Mouse (Mus musculus) left cerebral cortex, adult 6 months (tissue): ENCODE measurements around the gene Ccdc182. TPM values are rescaled to one million over a fixed set of nuclear protein-coding genes. Genes with fewer than 3 reads are reported as not detected.

Experiments
- long read RNA-seq, 2 experiments: library from polyadenylated mRNA; unstranded; transcript quantifications; one replicate each; pipeline ENCODE4 v2.0.0; 2019 to 2020
- polyA plus RNA-seq: library from polyadenylated mRNA; unstranded; fragments of <200 nt; fragmentation: Nextera tagmentation; gene quantifications from 2 replicates; pipeline ENCODE4 v1.2.3, GENCODE M21; 2021

Ccdc182 gene
- not detected in 2 replicates for polyA plus RNA-seq
- long read RNA-seq, experiment 1: 0 reads
- long read RNA-seq, experiment 2: 0 reads

GRCm38 (mm10) chr11:88293631-88294393, at the start of gene Ccdc182:
Gene Ccdc182 (plus strand): TSS chr11:88294058.

Other genes with a start within 250 kb of the Ccdc182 start
- gene Srsf1, start 246.7 kb upstream of the Ccdc182 start, polyA plus RNA-seq: 9.6 and 97.3 TPM in 2 replicates
- 10.7 and 12.1 TPM in 2 replicates for gene Vezf1, start 225.8 kb upstream of the Ccdc182 start, polyA plus RNA-seq
- 4.7 and 11.3 TPM in 2 replicates for gene Cuedc1, start 196.0 kb upstream of the Ccdc182 start, polyA plus RNA-seq
- 108 and 116 TPM in 2 replicates for gene Mrps23, start 89.7 kb upstream of the Ccdc182 start, polyA plus RNA-seq